Mouse (Mus musculus) ES-E14 (cell line): ENCODE data around the gene Otof.

Source experiments
- HCFC1 ChIP-seq: IDR thresholded peaks from 2 replicates; pipeline ENCODE4 v1.6.1; 2012; ENCODE audit warnings: low read length, inconsistent platforms, borderline replicate concordance; ENCODE audit not compliant: insufficient read depth
- ZC3H11A ChIP-seq: IDR thresholded peaks from 2 replicates; pipeline ENCODE4 v1.6.1; 2012; ENCODE audit warnings: low read depth, mild to moderate bottlenecking, inconsistent platforms, low read length, borderline replicate concordance

- TF ChIP-seq ZC3H11A (peak; percentile 31; the same call in 1 of the 2 replicates), HCFC1 (no peak)
These were observed 38.0 kb downstream of the Otof start for GRCm38 (mm10) chr5:30423572-30424244.
